Mouse (Mus musculus) cerebellum, adult 9-11 months (tissue): Measurements from ENCODE around the gene Grm1.

ENCODE experiments used
- DNase-seq: peaks from one replicate; pipeline ENCODE4 v3.0.0; 2022

The Grm1 gene

DNA sequence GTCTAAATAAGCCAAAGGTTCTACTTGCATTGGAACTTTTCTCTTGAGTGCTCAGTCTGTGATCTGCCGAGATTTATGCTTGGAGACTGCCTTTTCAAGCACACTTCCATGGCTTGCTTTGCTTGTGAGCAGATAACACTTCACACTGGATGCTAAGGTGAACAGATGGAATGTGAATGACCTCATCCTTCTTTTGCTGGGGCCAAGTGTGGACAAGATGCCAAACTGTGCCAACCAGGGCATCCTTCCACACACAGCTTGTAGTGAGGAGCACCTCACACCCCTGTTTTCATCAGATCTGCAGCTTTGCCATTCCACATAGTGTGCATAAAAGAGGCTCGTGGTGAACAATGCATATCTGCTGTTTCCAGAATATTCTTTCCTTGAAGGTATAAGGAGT is 371.3 kb downstream of the Grm1 start:
- peak; percentile 93 for DNase-seq

DNA sequence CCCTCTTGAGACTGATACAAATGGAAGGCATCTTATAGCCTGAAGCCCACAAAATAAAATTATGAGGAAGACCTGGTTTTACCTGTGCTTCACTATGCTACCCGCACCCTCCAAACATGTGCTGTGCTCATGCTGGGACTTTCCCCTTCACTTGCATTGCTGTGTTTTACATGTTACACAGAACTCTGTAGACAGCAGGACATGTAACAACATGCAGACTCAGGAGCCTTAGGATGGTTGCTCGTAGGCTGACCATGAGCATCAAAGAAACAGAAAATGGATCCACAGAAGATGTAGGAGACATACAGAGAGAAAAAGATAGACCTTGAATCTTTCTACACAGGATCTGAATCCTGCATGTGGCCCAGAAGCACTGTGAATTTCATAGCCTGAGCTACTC is 371.8 kb downstream of the Grm1 start:
- DNase-seq, result peak; percentile 28

DNA sequence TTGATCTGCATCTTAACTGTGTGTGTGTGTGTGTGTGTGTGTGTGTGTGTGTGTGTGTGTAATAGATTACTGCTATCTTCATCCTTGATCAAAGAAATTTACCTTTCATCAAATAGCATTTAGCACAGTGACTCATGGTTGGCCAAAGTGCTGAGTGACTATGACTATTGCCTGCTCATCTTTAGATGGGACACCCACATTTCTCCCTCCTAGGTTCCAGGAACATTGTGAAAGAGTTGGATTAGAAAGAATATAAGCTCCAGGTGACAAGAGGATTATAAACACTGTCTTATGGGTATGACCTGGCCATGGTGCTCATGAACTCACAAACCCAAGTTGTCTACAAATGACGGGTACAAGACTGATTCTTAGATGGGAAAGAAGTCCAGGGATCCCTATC is 374.1 kb downstream of the Grm1 start:
- no peak for DNase-seq

DNA sequence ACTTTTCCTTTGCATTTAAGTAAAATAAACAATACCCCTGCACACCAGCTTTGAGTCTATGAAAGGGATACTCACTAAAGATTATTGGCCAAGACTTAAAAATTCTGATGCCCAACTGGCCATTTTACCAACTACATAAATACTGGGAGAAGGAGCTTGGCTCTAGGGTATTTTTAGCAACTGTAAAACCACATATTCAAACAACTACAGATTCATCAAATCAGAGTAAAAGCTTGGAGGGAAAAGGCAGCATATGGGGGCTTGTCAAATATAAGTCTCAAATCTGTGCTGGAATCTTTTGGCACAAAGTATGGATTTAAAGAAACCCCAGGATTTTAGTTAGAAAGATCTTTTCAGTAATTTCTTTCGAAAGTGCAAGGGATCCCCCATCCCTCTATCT is 380.8 kb downstream of the Grm1 start:
- DNase-seq, result no peak

DNA sequence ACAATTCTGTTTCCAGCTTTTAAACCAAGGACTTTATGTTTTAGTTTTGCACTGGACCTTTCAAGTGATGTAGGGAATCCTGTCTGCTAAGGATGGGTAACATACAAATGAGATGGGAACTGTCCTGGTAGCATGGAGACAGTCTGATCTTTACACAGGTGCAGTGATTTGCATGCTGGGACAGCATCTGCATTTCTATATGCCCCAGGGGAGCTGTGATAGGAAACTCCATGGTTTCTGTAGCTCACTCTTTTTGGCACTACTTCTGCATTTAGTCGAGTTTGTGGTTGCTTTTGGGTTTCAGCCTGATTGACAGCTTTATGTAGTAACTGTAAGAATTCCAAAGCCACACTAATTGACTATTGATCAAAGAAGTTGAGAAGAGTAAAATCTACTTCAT is 381.3 kb downstream of the Grm1 start:
- no peak for DNase-seq

DNA sequence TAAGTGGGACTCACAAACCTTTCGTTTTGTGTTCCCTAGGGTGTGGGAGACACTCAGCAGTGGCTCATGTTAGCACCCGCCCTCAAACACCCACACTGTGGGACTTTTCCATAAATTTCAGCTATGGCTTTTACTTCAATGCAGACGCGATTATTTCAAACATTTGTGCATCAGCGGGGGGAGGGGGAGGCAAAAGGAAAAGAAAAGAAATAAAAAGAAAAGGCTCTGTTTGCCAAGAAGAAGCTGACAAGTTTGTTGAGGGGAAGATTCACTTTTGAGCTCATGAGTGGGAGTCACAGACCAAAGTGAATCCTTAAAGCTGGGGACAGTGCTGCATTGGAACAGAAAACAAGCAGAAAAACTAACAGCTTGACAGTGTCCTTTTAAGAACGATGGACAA is 384.7 kb downstream of the Grm1 start:
- no peak for DNase-seq

DNA sequence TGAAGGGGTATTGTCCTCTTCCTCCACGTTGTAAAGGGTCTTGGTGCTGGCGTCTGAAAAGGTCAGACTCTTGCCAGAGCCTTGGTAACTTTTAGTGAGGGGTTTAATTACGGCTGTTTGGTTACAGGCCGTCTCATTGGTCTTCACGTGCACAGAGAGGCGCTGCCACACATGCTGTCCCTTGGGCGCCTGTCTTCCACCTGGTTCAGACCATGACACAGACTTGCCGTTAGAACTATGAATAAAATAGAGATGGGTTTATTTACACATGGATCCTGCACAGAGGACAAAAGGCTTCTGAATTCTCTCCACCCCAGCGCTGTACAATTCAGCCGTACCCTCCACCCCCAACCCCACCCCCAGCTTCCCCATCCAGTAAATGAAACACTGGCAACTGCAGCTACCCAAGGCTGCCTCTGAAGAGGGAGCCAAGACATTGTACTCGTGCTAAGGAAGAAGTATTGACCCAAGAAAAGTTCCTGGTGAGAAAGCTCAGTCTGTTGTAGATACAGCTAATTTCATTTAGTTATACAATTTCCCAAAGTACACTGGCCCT is 392.4 kb downstream of the Grm1 start:
- DNase-seq, result no peak

DNA sequence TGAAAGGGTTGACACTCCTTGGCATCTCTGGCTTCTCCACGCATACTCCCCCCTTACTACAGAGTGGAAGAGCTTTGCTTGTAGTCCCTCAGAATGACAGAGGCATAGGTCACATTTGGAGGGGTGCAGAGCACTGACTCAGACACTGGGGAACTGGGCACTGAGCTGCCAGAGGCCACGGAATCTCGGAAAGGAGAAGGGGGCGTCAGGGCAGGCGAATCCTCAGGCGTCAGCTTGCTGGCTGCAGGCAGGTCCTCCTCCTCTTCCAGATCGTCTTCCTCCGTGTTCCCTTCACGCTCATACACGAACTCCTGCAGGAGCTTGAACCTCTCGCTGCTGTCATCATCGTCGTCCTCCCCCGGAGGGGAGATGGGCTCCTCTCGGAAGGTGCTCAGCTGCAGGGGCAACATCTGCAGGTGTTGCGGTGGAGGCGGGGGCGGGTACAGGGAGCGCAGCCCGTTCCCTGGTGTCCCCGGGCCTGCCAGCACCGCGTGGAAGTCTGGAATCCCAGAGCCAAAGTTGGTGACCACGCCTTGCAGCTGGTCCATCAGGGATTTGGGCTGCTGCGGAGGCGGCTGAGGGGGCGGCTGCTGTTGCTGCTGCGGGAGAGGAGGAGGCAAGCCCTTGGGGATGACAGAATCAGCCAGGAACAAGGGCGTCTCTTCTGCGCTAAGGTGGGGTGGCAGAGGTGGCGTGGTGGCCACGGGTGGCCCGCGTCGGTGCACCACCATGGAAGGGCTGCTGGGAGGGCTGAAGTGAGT is 393.1 kb downstream of the Grm1 start:
- DNase-seq, result no peak

DNA sequence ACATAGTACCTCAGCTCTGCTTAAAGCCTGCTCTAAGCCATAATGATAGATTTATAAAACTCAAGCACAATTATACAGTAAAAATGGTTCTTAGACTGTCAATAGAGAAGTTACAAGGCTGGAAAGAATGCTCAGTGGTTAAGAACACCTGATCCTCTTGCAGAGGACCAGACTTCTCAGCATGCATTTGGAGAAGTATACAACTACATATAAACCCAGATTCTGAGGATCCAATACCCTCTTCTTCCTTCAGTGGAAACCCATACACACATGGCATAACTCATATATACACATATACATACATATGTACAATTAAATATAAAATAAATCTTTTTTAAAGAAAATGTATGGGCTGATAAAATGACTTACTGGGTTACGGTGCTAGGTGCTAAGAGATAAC is 401.1 kb downstream of the Grm1 start, which contains the start of gene Gm10944:
Gm10944 (plus strand) TSS at position 301 of the 400 bp plus-strand sequence.
- DNase-seq, result no peak

DNA sequence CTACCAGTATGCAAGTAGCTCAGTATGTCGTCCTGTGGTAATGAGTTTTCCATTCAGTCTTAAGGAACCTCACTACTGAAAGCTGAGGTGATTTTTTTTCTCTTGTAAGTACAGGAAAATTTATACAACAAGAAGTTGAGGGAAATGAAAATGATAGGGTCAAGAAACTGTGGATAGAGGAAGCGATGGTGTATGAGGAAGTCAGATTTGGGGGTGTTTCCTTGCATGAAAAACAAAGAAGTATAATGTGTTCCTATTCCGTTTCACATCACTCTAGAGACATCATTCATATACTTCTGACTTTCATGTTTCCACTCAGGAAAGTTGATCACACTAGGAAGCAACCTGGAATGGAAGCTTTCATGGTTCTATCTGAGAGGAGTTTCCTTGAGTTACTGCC is 422.2 kb downstream of the Grm1 start:
- DNase-seq, result no peak

DNA sequence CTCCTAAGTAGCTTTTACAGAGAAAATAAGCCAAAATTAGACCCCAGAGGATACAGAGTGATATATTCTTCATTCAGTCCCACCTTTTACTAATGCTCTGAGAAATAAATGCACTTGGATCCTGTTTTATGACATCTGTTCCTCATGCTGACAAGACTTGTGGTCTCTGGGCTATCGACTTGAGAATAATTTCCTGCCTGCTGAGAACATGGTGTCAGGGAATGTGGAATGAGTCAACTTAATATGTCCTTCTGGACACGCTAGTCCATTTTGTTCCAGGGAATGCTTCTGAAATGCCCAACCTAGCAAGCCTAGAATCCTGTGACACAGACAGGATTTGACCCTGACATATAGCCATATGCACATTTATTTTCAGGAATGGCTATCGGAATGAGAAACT is 423.0 kb downstream of the Grm1 start:
- peak; percentile 72 for DNase-seq

DNA sequence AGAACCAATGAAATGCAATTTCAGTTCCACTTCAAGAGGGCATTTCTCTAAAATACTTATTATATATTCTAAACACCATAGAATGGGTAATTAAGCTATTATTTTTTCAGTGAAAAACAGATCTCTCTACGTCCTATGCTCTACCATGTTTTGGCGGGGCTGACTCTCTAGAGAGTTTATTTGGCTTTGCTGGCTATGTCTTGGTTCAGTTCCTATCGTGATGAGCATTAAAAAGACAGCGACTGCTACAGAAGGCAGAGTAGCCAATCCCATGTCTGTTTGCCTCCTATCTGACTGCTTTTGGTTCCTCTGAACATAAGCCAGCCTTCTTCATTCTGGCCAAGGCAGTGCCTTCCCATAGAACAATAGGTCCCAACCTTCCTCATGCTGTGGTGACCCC is 425.5 kb downstream of the Grm1 start:
- DNase-seq, result peak; percentile 23

DNA sequence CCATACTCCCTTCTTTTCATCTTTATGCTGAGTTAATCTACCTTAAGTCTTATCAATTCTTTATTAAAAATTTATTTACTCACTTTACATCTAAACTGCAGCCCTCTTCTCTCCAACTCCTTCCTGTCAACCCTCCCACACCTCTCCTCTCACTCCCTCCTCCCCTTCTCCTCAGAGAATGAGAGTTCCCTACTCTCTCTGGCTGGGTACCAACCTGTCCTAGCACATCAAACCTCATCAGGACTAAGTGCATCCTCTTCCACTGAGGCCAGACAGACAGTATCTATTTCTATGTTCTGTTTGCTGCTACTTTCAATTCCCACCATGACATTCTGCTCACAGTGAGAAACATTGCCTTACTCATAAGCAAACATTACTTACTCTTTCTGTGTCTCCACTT is 426.2 kb downstream of the Grm1 start:
- no peak for DNase-seq
